Mouse (Mus musculus): ENCODE measurements at regions not wholly inside any gene's neighbourhood (a gene's known extent, or its start where the extent isn't known, plus 50 kb on each side); places are given as distances from the start of the nearest gene placed in this dataset.

GRCm38 (mm10) chr10:119094166-119094565, 145.7 kb downstream of the Cand1 start:
- TF ChIP-seq CTCF (IDR thresholded peaks at IDR 0.05; ENCODE audit: extremely low read depth, insufficient read length, insufficient replicate concordance, low read depth, low read length), result no peak
- no peak for TF ChIP-seq POLR2A (IDR thresholded peaks at IDR 0.05; ENCODE audit: low read depth, low read length)
